Mouse (Mus musculus) liver, postnatal 0 days (tissue): Measurements from ENCODE around the gene Fam131a.

Experiments
- CTCF ChIP-seq: sonication (generic); IDR thresholded peaks from 2 replicates; pipeline ENCODE4 v1.5.1; 2016; ENCODE audit warnings: antibody characterized with exemption, low read depth
- EP300 ChIP-seq: IDR thresholded peaks from 2 replicates; pipeline ENCODE4 v1.6.1; 2016; ENCODE audit warnings: antibody characterized with exemption, low read depth, mild to moderate bottlenecking

DNA sequence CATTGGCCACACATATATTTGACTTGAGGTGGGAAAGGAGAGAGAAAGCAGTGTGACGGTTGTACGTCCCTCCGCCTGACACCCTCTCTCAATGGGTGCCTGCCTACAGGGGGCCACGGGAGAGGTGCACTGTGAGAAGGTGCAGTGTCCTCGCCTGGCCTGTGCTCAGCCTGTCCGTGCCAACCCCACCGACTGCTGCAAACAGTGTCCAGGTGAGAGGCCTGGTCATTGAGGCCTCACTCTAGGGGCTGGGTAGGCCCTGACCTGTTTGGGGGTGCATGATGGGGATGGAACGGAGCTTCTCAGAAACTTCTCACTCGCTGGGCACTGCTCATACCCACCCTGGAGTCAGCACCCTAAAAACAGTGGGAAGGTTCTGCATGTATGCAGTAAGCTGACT lies 46.8 kb downstream of the Fam131a start:
- no peak for TF ChIP-seq EP300
- no peak for TF ChIP-seq CTCF
